Mouse (Mus musculus) left cerebral cortex, adult 18-20 months (tissue): ENCODE measurements around the gene Olfr178. TPM values are rescaled to one million over a fixed set of nuclear protein-coding genes. Genes with fewer than 3 reads are reported as not detected.

ENCODE experiments used
- DNase-seq, 2 experiments: peaks; one replicate each; pipeline ENCODE4 v3.0.0; 2021 to 2022; ENCODE audit warnings: low spot score in 2 of 2, mixed read lengths in 1 of 2
- long read RNA-seq, 2 experiments: library from polyadenylated mRNA; stranded (forward); transcript quantifications; one replicate each; pipeline ENCODE4 v2.0.0; 2021
- total RNA-seq, 2 experiments: library from RNA; stranded (reverse); gene quantifications; 2 replicates each; pipeline ENCODE4 v1.2.3; 2021

Olfr178 gene
- total RNA-seq, result not detected
- long read RNA-seq, experiment 1, result 0 reads
- long read RNA-seq, experiment 2, result 0 reads

- DNase-seq, result no peak
Measured at GRCm38 (mm10) chr16:58891963-58892362, at the start of gene Olfr178. TSS of gene Olfr178 (minus strand) at chr16:58892063.

- DNase-seq, result no peak
Measured at GRCm38 (mm10) chr16:58929292-58929691, 37.4 kb upstream of the Olfr178 start, which contains the start of gene Olfr180. TSS of gene Olfr180 (minus strand) at chr16:58929392.

- no peak for DNase-seq
Measured at GRCm38 (mm10) chr16:58928655-58929054, 36.8 kb upstream of the Olfr178 start, which contains the start of gene Olfr181. TSS of gene Olfr181 (minus strand) at chr16:58928755.

GRCm38 (mm10) chr16:58884416-58884815 lies 7.4 kb downstream of the Olfr178 start:
- DNase-seq, result no peak

DNA sequence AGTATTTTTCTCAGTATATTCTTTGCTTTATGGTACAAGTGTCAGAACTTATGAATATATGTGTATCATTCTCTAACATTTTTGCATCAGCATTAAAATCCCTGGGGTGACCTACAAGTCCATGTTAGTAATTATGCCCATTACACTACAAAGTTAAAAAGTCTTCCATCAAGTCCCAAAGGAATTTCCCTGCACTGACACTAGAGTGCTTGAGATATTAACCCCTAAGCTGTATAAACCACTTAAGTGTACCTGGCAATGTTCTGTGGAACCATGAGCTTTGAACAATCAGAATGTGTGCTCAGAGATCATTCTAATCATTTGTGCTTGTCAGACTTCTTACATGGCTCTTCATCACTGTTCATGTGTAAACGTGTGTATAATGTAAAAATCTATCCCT lies 17.2 kb downstream of the Olfr178 start, which contains the start of gene Olfr177:
Gene Olfr177, minus strand, starts transcription at position 101 of the 400 bp plus-strand sequence.
- no peak for DNase-seq

- no peak for DNase-seq
Measured at GRCm38 (mm10) chr16:58861479-58861878, 30.4 kb downstream of the Olfr178 start.

DNA sequence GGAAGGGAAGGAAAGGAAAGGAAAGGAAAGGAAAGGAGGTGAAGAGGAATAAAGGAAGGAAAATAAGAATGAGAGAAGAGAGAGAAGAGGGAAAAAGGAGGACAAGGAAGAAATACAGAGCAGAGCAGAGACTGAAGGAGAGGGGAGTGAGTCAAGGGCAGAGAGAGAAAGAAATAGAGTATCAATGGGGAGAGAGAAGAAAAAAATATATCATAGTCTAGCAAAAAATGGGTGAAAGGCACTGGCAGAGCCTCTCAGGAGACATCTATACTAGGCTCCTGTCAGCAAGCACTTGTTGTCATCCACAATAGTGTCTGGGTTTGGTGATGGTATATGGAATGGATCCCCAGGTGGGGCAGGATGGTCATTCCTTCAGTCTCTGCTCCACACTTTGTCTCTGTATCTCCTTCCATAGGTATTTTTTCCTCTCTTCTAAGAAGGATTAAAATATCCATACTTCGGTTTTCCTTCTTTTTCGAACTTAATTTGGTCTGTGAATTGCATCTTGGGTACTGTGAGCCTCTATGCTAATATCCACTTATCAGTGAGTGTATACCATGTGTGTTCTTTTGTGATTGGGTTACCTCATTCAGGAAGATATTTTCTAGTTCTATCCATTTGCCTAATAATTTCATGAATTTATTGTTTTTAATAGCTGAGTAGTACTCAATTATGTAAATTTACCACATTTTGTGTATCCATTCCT lies 31.7 kb downstream of the Olfr178 start:
- DNase-seq, result no peak

Other genes starting within 250 kb of the Olfr178 start
- gene Cpox, start 221.8 kb downstream of the Olfr178 start, total RNA-seq, result 10 to 100 TPM; 38.9 to 40.6 TPM
- gene Gpr15, start 173.0 kb downstream of the Olfr178 start, total RNA-seq, result not detected
- gene Cldnd1, start 164.2 kb downstream of the Olfr178 start, total RNA-seq, result 100 to 1,000 TPM in 1 of 2 experiments, 10 to 100 TPM in 1; 95.6 to 108 TPM
- gene Olfr172, start 128.9 kb downstream of the Olfr178 start, total RNA-seq, result not detected
- gene Olfr173, start 91.8 kb downstream of the Olfr178 start, total RNA-seq, result not detected
- not detected for gene Olfr175-ps1, start 65.3 kb downstream of the Olfr178 start, total RNA-seq
- not detected for gene Olfr177, start 17.3 kb downstream of the Olfr178 start, total RNA-seq
- gene Olfr181, start 36.7 kb upstream of the Olfr178 start, total RNA-seq, result not detected
- gene Olfr180, start 37.3 kb upstream of the Olfr178 start, total RNA-seq, result not detected
- gene Olfr183, start 103.3 kb upstream of the Olfr178 start, total RNA-seq, result not detected
- not detected for gene Olfr186, start 138.2 kb upstream of the Olfr178 start, total RNA-seq
- gene Olfr187, start 147.7 kb upstream of the Olfr178 start, total RNA-seq, result not detected
- not detected for gene Olfr190, start 185.9 kb upstream of the Olfr178 start, total RNA-seq
- not detected for gene Olfr191, start 197.8 kb upstream of the Olfr178 start, total RNA-seq
- gene Olfr193, start 219.8 kb upstream of the Olfr178 start, total RNA-seq, result not detected
- not detected for gene Olfr194, start 229.0 kb upstream of the Olfr178 start, total RNA-seq